Mouse (Mus musculus) forebrain, embryonic 13.5 days (tissue): ENCODE measurements around the gene Tob1. TPM values are rescaled to one million over a fixed set of nuclear protein-coding genes. Genes with fewer than 3 reads are reported as not detected.
A peak's percentile ranks its signal among the peaks of the same experiment; 100 is the strongest.

ENCODE experiments used
- ATAC-seq: fragments of 200-750 bp; cut with Nextera tagmentation; 2 replicates; pipeline ENCODE4 v1.8.0; 2017
- H3K27ac ChIP-seq: fragments of 300-500 bp; sonication (generic); 2 replicates; pipeline ENCODE4 v1.5.1; 2015; ENCODE audit warnings: inconsistent platforms, mild to moderate bottlenecking, moderate library complexity
- H3K27me3 ChIP-seq: fragments of 300-500 bp; sonication (generic); 2 replicates; pipeline ENCODE4 v1.6.1; 2015; ENCODE audit warnings: mild to moderate bottlenecking, inconsistent platforms
- H3K36me3 ChIP-seq: fragments of 300-500 bp; sonication (generic); 2 replicates; pipeline ENCODE4 v1.6.1; 2015; ENCODE audit warnings: mild to moderate bottlenecking, inconsistent platforms; ENCODE audit not compliant: poor library complexity, severe bottlenecking
- H3K4me1 ChIP-seq: fragments of 300-500 bp; sonication (generic); 2 replicates; pipeline ENCODE4 v1.6.1; 2015; ENCODE audit warnings: inconsistent platforms
- H3K4me2 ChIP-seq: fragments of 300-500 bp; sonication (generic); 2 replicates; pipeline ENCODE4 v1.6.1; 2015; ENCODE audit warnings: inconsistent platforms, mild to moderate bottlenecking, moderate library complexity
- H3K4me3 ChIP-seq: fragments of 300-500 bp; sonication (generic); 2 replicates; pipeline ENCODE4 v1.5.1; 2015; ENCODE audit warnings: mild to moderate bottlenecking, inconsistent platforms
- H3K9ac ChIP-seq: fragments of 300-500 bp; sonication (generic); 2 replicates; pipeline ENCODE4 v1.6.1; 2015; ENCODE audit warnings: mild to moderate bottlenecking, inconsistent platforms
- H3K9me3 ChIP-seq: fragments of 300-500 bp; sonication (generic); replicated peaks from 2 replicates; pipeline ENCODE4 v1.6.1; 2016; ENCODE audit warnings: inconsistent platforms
- WGBS: fragments of 180-500 bp; shearing (Covaris S2); methylation state at CpG from one replicate; pipeline ENCODE4 v1.1.7; 2015; 5-methylcytosine and 5-hydroxymethylcytosine counted together
- polyA plus RNA-seq: library from polyadenylated mRNA; unstranded; fragments of >200 nt; fragmentation: Nextera tagmentation; extraction: Ambion mirVana; gene quantifications from 2 replicates; pipeline ENCODE4 v1.2.1, GENCODE M21; 2015

Gene Tob1
- polyA plus RNA-seq, 1 experiment from 2014 or later, result 41.0 TPM

GRCm38 (mm10) chr11:94234857-94235256, 23.6 kb downstream of the Tob1 start:
- WGBS, result 90% methylated on average over 8 of the region's 8 CpGs
- H3K4me3 ChIP-seq, result no peak overlapping the region
- no peaks in the 10 kb centered on the region for H3K36me3 ChIP-seq
- H3K9me3 ChIP-seq, result no peaks in the 10 kb centered on the region
- H3K4me1 ChIP-seq, result peaks cover 7% of the 10 kb centered on the region; the same call in 1 of the 2 replicates
- no peak for ATAC-seq
- no peaks in the 10 kb centered on the region for H3K27me3 ChIP-seq
- no peak overlapping the region for H3K4me2 ChIP-seq
- no peak overlapping the region for H3K9ac ChIP-seq
- H3K27ac ChIP-seq, result no peak overlapping the region

GRCm38 (mm10) chr11:94236074-94236473, 24.8 kb downstream of the Tob1 start:
- no peaks in the 10 kb centered on the region for H3K9me3 ChIP-seq
- H3K4me2 ChIP-seq, result 0 out of 2 replicates have a peak overlapping the region, but pooled peaks have one; percentile 13
- ATAC-seq, result peak; percentile 93
- no peaks in the 10 kb centered on the region for H3K36me3 ChIP-seq
- no peak overlapping the region for H3K9ac ChIP-seq
- H3K27ac ChIP-seq, result peak overlapping the region; percentile 48
- peaks cover 10% of the 10 kb centered on the region; the same call in 1 of the 2 replicates for H3K4me1 ChIP-seq
- 19% methylated on average over 3 of the region's 3 CpGs for WGBS
- no peaks in the 10 kb centered on the region for H3K27me3 ChIP-seq
- H3K4me3 ChIP-seq, result no peak overlapping the region

GRCm38 (mm10) chr11:94238786-94239185, 27.5 kb downstream of the Tob1 start:
- Histone ChIP-seq H3K36me3 (no peaks in the 10 kb centered on the region), H3K4me3 (no peak overlapping the region), H3K9ac (no peak overlapping the region), H3K27me3 (no peaks in the 10 kb centered on the region; the same call in 1 of the 2 replicates), H3K9me3 (no peaks in the 10 kb centered on the region), H3K27ac (no peak overlapping the region), H3K4me1 (peaks cover 24% of the 10 kb centered on the region), H3K4me2 (no peak overlapping the region)
- WGBS, result 94% methylated on average over 8 of the region's 8 CpGs
- no peak for ATAC-seq

GRCm38 (mm10) chr11:94239706-94240105, 28.5 kb downstream of the Tob1 start:
- H3K4me3 ChIP-seq, result no peak overlapping the region
- no peaks in the 10 kb centered on the region for H3K36me3 ChIP-seq
- H3K4me1 ChIP-seq, result peaks cover 28% of the 10 kb centered on the region
- H3K9ac ChIP-seq, result no peak overlapping the region
- peak overlapping the region; percentile 40; the same call in 1 of the 2 replicates for H3K27ac ChIP-seq
- 19% methylated on average over 9 of the region's 9 CpGs for WGBS
- no peak for ATAC-seq
- no peak overlapping the region for H3K4me2 ChIP-seq
- no peaks in the 10 kb centered on the region; the same call in 1 of the 2 replicates for H3K27me3 ChIP-seq
- no peaks in the 10 kb centered on the region for H3K9me3 ChIP-seq

GRCm38 (mm10) chr11:94242760-94243421, 31.6 kb downstream of the Tob1 start:
- H3K27me3 ChIP-seq, result no peaks in the 10 kb centered on the region; the same call in 1 of the 2 replicates
- peak overlapping the region; percentile 50; the same call in 1 of the 2 replicates for H3K9ac ChIP-seq
- peak overlapping the region; percentile 24 for H3K4me3 ChIP-seq
- H3K27ac ChIP-seq, result peak overlapping the region; percentile 17; the same call in 1 of the 2 replicates
- 0 out of 2 replicates have a peak, but pooled peaks have one; percentile 20 for ATAC-seq
- H3K9me3 ChIP-seq, result no peaks in the 10 kb centered on the region
- no peaks in the 10 kb centered on the region for H3K36me3 ChIP-seq
- 2% methylated on average over 29 of the region's 29 CpGs for WGBS
- H3K4me2 ChIP-seq, result peak overlapping the region; percentile 56
- peaks cover 47% of the 10 kb centered on the region for H3K4me1 ChIP-seq

GRCm38 (mm10) chr11:94243422-94244180, 32.3 kb downstream of the Tob1 start:
- Histone ChIP-seq H3K4me3 (peak overlapping the region; percentile 24; the same call in 1 of the 2 replicates), H3K9ac (peak overlapping the region; percentile 50; the same call in 1 of the 2 replicates), H3K9me3 (no peaks in the 10 kb centered on the region), H3K27ac (no peak overlapping the region), H3K4me2 (peak overlapping the region; percentile 56), H3K36me3 (no peaks in the 10 kb centered on the region), H3K4me1 (peaks cover 47% of the 10 kb centered on the region), H3K27me3 (no peaks in the 10 kb centered on the region; the same call in 1 of the 2 replicates)
- WGBS, result 34% methylated on average over 15 of the region's 15 CpGs
- no peak for ATAC-seq

- Histone ChIP-seq H3K9me3 (no peaks in the 10 kb centered on the region), H3K4me1 (peaks cover 47% of the 10 kb centered on the region), H3K27ac (peak overlapping the region; percentile 12; the same call in 1 of the 2 replicates), H3K9ac (no peak overlapping the region), H3K4me3 (no peak overlapping the region), H3K27me3 (no peaks in the 10 kb centered on the region; the same call in 1 of the 2 replicates), H3K4me2 (no peak overlapping the region), H3K36me3 (no peaks in the 10 kb centered on the region)
- no peak for ATAC-seq
- 63% methylated on average over 9 of the region's 9 CpGs for WGBS
Observed at GRCm38 (mm10) chr11:94244385-94244784, 33.1 kb downstream of the Tob1 start.

GRCm38 (mm10) chr11:94245955-94246788, 34.9 kb downstream of the Tob1 start, which contains the start of gene Wfikkn2:
TSS of gene Wfikkn2 (minus strand) at chr11:94246005.
- H3K9me3 ChIP-seq, result no peaks in the 10 kb centered on the region
- no peak within 1 kb of the TSS for H3K4me3 ChIP-seq
- no peaks in the 10 kb centered on the region for H3K36me3 ChIP-seq
- peak within 1 kb of the TSS; percentile 60 for H3K27ac ChIP-seq
- H3K4me2 ChIP-seq, result no peak within 1 kb of the TSS
- H3K27me3 ChIP-seq, result no peaks in the 10 kb centered on the region; the same call in 1 of the 2 replicates
- ATAC-seq, result peak; percentile 91
- peaks cover 41% of the 10 kb centered on the region for H3K4me1 ChIP-seq
- no peak within 1 kb of the TSS for H3K9ac ChIP-seq
- WGBS, result 42% methylated on average over 17 of the region's 17 CpGs

- H3K4me3 ChIP-seq, result no peak overlapping the region
- WGBS, result 71% methylated on average over 8 of the region's 8 CpGs
- no peak overlapping the region for H3K9ac ChIP-seq
- H3K4me1 ChIP-seq, result peaks cover 41% of the 10 kb centered on the region
- H3K36me3 ChIP-seq, result no peaks in the 10 kb centered on the region
- H3K4me2 ChIP-seq, result no peak overlapping the region
- H3K9me3 ChIP-seq, result no peaks in the 10 kb centered on the region
- no peak for ATAC-seq
- no peaks in the 10 kb centered on the region; the same call in 1 of the 2 replicates for H3K27me3 ChIP-seq
- H3K27ac ChIP-seq, result peak overlapping the region; percentile 60
Observed at GRCm38 (mm10) chr11:94246789-94247061, 35.5 kb downstream of the Tob1 start.

- H3K9ac ChIP-seq, result no peak overlapping the region
- no peak for ATAC-seq
- no peaks in the 10 kb centered on the region for H3K27me3 ChIP-seq
- H3K4me2 ChIP-seq, result no peak overlapping the region
- no peak overlapping the region for H3K4me3 ChIP-seq
- WGBS, result 83% methylated on average over 9 of the region's 9 CpGs
- no peaks in the 10 kb centered on the region for H3K9me3 ChIP-seq
- H3K36me3 ChIP-seq, result no peaks in the 10 kb centered on the region
- no peak overlapping the region for H3K27ac ChIP-seq
- H3K4me1 ChIP-seq, result peaks cover 6% of the 10 kb centered on the region; the same call in 1 of the 2 replicates
Observed at GRCm38 (mm10) chr11:94253156-94253555, 41.9 kb downstream of the Tob1 start.

- WGBS, result 89% methylated on average over 10 of the region's 10 CpGs
Observed at GRCm38 (mm10) chr11:94253691-94254090, 42.4 kb downstream of the Tob1 start.

More at GRCm38 (mm10) chr11:94253691-94254090, 42.4 kb downstream of the Tob1 start:
- no peak overlapping the region for H3K9ac ChIP-seq
- H3K4me2 ChIP-seq, result no peak overlapping the region
- H3K36me3 ChIP-seq, result no peaks in the 10 kb centered on the region
- H3K9me3 ChIP-seq, result no peaks in the 10 kb centered on the region
- H3K4me3 ChIP-seq, result no peak overlapping the region
- H3K4me1 ChIP-seq, result peaks cover 6% of the 10 kb centered on the region; the same call in 1 of the 2 replicates
- no peak for ATAC-seq
- H3K27ac ChIP-seq, result no peak overlapping the region
- H3K27me3 ChIP-seq, result no peaks in the 10 kb centered on the region
